Mouse (Mus musculus) heart, postnatal 0 days (tissue): ENCODE results near the gene Pimreg. TPM values are rescaled to one million over a fixed set of nuclear protein-coding genes. Genes with fewer than 3 reads are reported as not detected.

Experiments
- ATAC-seq: fragments of 200-750 bp; cut with Nextera tagmentation; 2 replicates; pipeline ENCODE4 v1.8.0; 2017; ENCODE audit warnings: low read depth, moderate number of reproducible peaks, moderate library complexity; ENCODE audit not compliant: insufficient read depth
- DNase-seq: peaks from one replicate; pipeline ENCODE4 v3.0.0-alpha.2; 2016; ENCODE audit warnings: low spot score
- H3K27ac ChIP-seq: fragments of 300-500 bp; sonication (generic); 2 replicates; pipeline ENCODE4 v1.5.1; 2014; ENCODE audit warnings: low read depth, mild to moderate bottlenecking
- H3K27me3 ChIP-seq: fragments of 300-500 bp; sonication (generic); 2 replicates; pipeline ENCODE4 v1.6.1; 2014; ENCODE audit warnings: low read length, mixed read lengths; ENCODE audit not compliant: control insufficient read depth, insufficient read depth
- H3K36me3 ChIP-seq: fragments of 300-500 bp; sonication (generic); replicated peaks from 2 replicates; pipeline ENCODE4 v1.6.1; 2014; ENCODE audit warnings: low read length, mixed read lengths; ENCODE audit not compliant: control insufficient read depth, insufficient read depth
- H3K4me1 ChIP-seq: fragments of 300-500 bp; sonication (generic); 2 replicates; pipeline ENCODE4 v1.6.1; 2014; ENCODE audit warnings: antibody characterized with exemption; ENCODE audit not compliant: control insufficient read depth, insufficient read depth
- H3K4me2 ChIP-seq: fragments of 300-500 bp; sonication (generic); 2 replicates; pipeline ENCODE4 v1.6.1; 2014; ENCODE audit warnings: low read depth, mild to moderate bottlenecking, low read length, moderate library complexity
- H3K4me3 ChIP-seq: fragments of 300-500 bp; sonication (generic); 2 replicates; pipeline ENCODE4 v1.5.1; 2014; ENCODE audit warnings: low read depth, low read length
- H3K9ac ChIP-seq: fragments of 300-500 bp; sonication (generic); replicated peaks from 2 replicates; pipeline ENCODE4 v1.6.1; 2014; ENCODE audit warnings: low read depth, low read length, mixed read lengths
- H3K9me3 ChIP-seq: fragments of 300-500 bp; sonication (generic); replicated peaks from 2 replicates; pipeline ENCODE4 v1.6.1; 2016; ENCODE audit warnings: low read length; ENCODE audit not compliant: control insufficient read depth
- CTCF ChIP-seq: IDR thresholded peaks from 2 replicates; pipeline ENCODE4 v1.5.1; 2016; ENCODE audit warnings: antibody characterized with exemption, control low read depth, low read depth
- EP300 ChIP-seq: IDR thresholded peaks from 2 replicates; pipeline ENCODE4 v1.6.1; 2016; ENCODE audit warnings: antibody characterized with exemption, low read depth
- WGBS: fragments of 180-500 bp; shearing (Covaris S2); extraction: QIAGEN DNeasy Blood & Tissue Kit; methylation state at CpG from one replicate; pipeline ENCODE4 v1.1.7; 2014; 5-methylcytosine and 5-hydroxymethylcytosine counted together
- polyA plus RNA-seq: library from polyadenylated mRNA; unstranded; fragments of >200 nt; fragmentation: Nextera tagmentation; extraction: Ambion mirVana; gene quantifications from 2 replicates; pipeline ENCODE4 v1.2.1, GENCODE M21; 2015
- total RNA-seq: library from RNA; depleted of rRNA; stranded (reverse); fragments of >200 nt; gene quantifications from 2 replicates; pipeline ENCODE4 v1.2.3, GENCODE M21; 2014; ENCODE audit warnings: low replicate concordance

The Pimreg gene
- total and polyA plus RNA-seq, 2 experiments from 2014 or later: 24.6 to 30.2 TPM

DNA sequence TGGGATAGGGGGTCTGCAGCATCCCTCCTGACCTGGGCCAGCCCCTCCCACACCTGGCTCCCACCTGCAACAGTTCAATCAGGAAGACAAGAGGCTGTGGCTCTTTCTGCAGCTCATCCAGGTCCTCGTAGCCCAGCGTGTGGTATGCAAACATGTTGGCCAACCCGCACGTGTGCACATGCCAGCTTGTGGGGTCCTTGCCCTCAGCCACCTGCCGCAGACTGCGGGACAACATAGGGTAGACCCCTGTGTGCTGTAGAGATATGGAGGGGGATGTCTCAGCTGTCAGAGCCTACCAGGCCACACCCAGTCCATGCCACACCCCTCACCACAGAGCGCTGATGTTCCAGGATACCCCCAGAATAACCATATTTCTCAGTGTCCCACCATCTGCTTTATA, 10.5 kb upstream of the Pimreg start:
- DNase-seq (no peak), ATAC-seq (peak; percentile 30; the same call in 1 of the 2 replicates)
- no peak overlapping the region for H3K4me2 ChIP-seq
- H3K27ac ChIP-seq: no peak overlapping the region
- H3K36me3 ChIP-seq: no peaks in the 10 kb centered on the region
- WGBS: 61% methylated on average over 7 of the region's 7 CpGs
- TF ChIP-seq EP300: no peak
- no peak for TF ChIP-seq CTCF
- H3K4me3 ChIP-seq: no peak overlapping the region
- peaks cover 23% of the 10 kb centered on the region for H3K27me3 ChIP-seq
- H3K4me1 ChIP-seq: 0 out of 2 replicates have a peak, but pooled peaks cover 12% of the 10 kb centered on the region
- H3K9ac ChIP-seq: no peak overlapping the region
- no peaks in the 10 kb centered on the region for H3K9me3 ChIP-seq

DNA sequence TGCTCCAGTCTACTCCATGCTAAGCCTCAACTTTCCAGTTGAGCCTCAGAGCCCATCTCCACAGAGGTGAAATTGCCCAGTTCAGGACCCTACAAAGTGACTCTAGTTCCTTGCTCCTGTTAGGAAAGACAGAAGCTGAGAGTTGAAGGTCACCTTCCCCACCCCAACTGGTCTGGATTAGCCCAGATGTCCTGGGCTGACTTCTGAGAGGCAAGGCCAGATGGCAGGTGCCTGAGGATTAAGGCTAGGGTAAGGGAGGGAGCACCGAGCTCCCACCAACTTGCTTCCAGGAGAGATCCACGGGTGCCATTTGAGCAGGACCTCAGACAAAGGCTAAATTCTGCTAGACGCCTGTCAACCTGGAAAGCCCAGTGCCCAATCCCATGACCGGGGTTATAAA, 9.7 kb upstream of the Pimreg start:
- H3K9ac ChIP-seq: no peak overlapping the region
- peaks cover 24% of the 10 kb centered on the region for H3K27me3 ChIP-seq
- H3K4me1 ChIP-seq: 0 out of 2 replicates have a peak, but pooled peaks cover 12% of the 10 kb centered on the region
- H3K4me3 ChIP-seq: no peak overlapping the region
- no peak for ATAC-seq
- H3K9me3 ChIP-seq: no peaks in the 10 kb centered on the region
- TF ChIP-seq CTCF (no peak), EP300 (no peak)
- WGBS: 70% methylated on average over 4 of the region's 4 CpGs
- no peak overlapping the region for H3K27ac ChIP-seq
- H3K4me2 ChIP-seq: no peak overlapping the region
- no peaks in the 10 kb centered on the region for H3K36me3 ChIP-seq
- DNase-seq: no peak

DNA sequence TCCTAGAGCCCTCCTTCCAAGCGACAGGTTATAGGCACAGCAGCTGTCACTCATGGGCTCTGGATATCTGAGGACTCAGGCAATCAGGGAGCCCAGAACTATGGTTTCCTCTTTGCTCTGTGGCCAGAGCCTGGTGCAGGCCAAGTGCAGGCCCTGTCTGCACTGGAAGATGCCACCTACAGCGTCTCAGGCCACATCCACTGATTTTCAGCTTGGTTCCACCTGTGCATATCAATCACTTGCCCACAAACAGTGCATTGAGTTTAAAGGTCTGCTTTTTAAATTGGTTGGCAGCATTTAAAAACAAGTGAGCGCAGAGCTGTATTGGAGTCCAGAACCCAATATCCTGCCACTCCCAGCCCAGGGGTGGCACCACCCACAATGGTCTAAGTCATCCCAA, 9.2 kb upstream of the Pimreg start:
- Histone ChIP-seq H3K27me3 (peaks cover 23% of the 10 kb centered on the region), H3K9me3 (no peaks in the 10 kb centered on the region), H3K4me1 (0 out of 2 replicates have a peak, but pooled peaks cover 12% of the 10 kb centered on the region), H3K4me3 (no peak overlapping the region), H3K4me2 (no peak overlapping the region), H3K27ac (no peak overlapping the region), H3K9ac (no peak overlapping the region), H3K36me3 (no peaks in the 10 kb centered on the region)
- DNase-seq (no peak), ATAC-seq (no peak)
- 84% methylated on average over 3 of the region's 3 CpGs for WGBS
- TF ChIP-seq CTCF (no peak), EP300 (no peak)

DNA sequence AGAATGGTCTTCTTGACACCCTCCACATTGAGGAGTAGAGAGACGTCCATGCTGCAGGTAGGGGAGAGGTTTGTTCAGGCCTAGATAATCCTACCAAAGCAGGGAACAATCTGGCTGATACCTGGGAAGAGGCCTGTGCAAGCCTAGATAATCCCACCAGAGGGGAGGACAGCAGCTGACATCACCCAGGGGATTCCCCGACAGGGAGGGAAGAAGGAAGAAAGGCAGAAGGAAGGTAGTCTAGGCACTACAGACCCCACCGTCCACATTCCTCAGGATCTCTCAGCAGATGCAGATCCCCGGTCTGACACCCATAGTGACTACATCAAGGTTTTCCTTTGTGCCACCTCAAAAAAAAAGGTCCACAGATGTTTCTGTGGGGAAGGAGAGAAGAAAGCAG, 4.4 kb upstream of the Pimreg start, which contains the start of gene Aipl1:
Gene Aipl1, minus strand, starts transcription at position 101 of the 400 bp plus-strand sequence.
- 59% methylated on average over 4 of the region's 4 CpGs for WGBS
- H3K27me3 ChIP-seq: 0 out of 2 replicates have a peak, but pooled peaks cover 8% of the 10 kb centered on the region
- no peak for ATAC-seq

DNA sequence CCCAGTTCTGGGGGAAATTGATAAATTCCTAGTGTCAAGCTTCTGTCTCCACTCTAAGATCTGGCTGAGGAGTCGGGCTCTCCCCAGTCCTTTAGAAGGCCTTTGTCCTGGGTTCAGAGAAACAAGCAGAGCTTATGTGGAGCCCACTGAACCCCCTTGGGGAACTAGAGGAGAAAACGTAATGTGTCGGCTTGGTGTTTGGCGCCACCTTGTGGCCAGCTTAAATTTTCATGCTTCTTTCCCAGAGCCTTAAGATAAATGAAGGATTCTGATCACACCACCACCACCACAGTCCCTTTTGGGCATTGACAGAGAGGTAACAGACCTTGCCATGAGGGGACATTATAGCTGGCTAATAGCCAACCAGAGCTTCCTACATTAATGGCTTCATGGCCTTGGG, 3.8 kb upstream of the Pimreg start:
- Histone ChIP-seq H3K9ac (no peak overlapping the region), H3K27ac (no peak overlapping the region), H3K4me2 (no peak overlapping the region), H3K27me3 (0 out of 2 replicates have a peak, but pooled peaks cover 8% of the 10 kb centered on the region), H3K4me3 (no peak overlapping the region), H3K36me3 (no peaks in the 10 kb centered on the region), H3K4me1 (peaks cover 19% of the 10 kb centered on the region), H3K9me3 (no peaks in the 10 kb centered on the region)
- ATAC-seq: no peak
- 7% methylated on average over 4 of the region's 4 CpGs for WGBS
- no peak for TF ChIP-seq EP300
- peak; percentile 80 for TF ChIP-seq CTCF
- DNase-seq: peak; percentile 54

More for the DNA sequence above, 4.4 kb upstream of the Pimreg start, which contains the start of gene Aipl1:
- TF ChIP-seq CTCF: no peak
- TF ChIP-seq EP300: no peak
- H3K9ac ChIP-seq: no peak within 1 kb of the TSS
- no peak within 1 kb of the TSS for H3K4me2 ChIP-seq
- H3K9me3 ChIP-seq: no peaks in the 10 kb centered on the region
- no peak within 1 kb of the TSS for H3K27ac ChIP-seq
- no peaks in the 10 kb centered on the region for H3K36me3 ChIP-seq
- no peak within 1 kb of the TSS for H3K4me3 ChIP-seq
- peaks cover 13% of the 10 kb centered on the region; the same call in 1 of the 2 replicates for H3K4me1 ChIP-seq
- DNase-seq: no peak
